Comparison of ENCODE assay signal across 25 mouse cellular contexts in genomic region chr15:88813262-88813661, GRCm38 (mm10). TPM values are rescaled to one million over a fixed set of nuclear protein-coding genes. Genes with fewer than 3 reads are reported as not detected.
DNase-seq lines count a peak whose midpoint lies in the region; ATAC-seq and TF ChIP-seq lines count a peak whose summit lies in the region.
"Had no signal": no experiment of that assay in that cellular context is flagged by ENCODE, and none has a peak within 500 bp of the region (broad histone marks: within the 10 kb centered on the region; RNA-seq: fewer than 3 reads in every experiment).

No protein-coding gene starts in this region.

- H3K4me1 ChIP-seq in kidney, adult 2 months (ENCODE audit: control insufficient read depth, insufficient read depth, low read length), result 0 out of 2 replicates have a peak, but pooled peaks cover under 1% of the 10 kb centered on the region
- peaks cover under 1% of the 10 kb centered on the region for H3K4me1 ChIP-seq in liver, postnatal 0 days (ENCODE audit: insufficient read depth)
- peaks cover 8% of the 10 kb centered on the region for H3K4me1 ChIP-seq in liver, embryonic 12.5 days
- H3K4me1 ChIP-seq in stomach, postnatal 0 days (replicated peaks; ENCODE audit: control insufficient read depth, insufficient read depth), result no peaks in the 10 kb centered on the region

- WGBS in kidney, adult 2 months, result 83% methylated on average over 3 of the region's 3 CpGs
- 84% methylated on average over 3 of the region's 3 CpGs for WGBS in liver, postnatal 0 days (ENCODE audit: insufficient replicate concordance)
- 87% methylated on average over 3 of the region's 3 CpGs for WGBS in liver, embryonic 12.5 days (ENCODE audit: insufficient replicate concordance)
- 85% methylated on average over 3 of the region's 3 CpGs for WGBS in stomach, postnatal 0 days

- no peak for DNase-seq in kidney, adult 2 months
- DNase-seq in kidney, adult 8-10 months, result no peak
- DNase-seq in layer of hippocampus, adult 2 months (ENCODE audit: low spot score in 2 of 2), result no peak
- no peak for DNase-seq in layer of hippocampus, adult 9-10 months (ENCODE audit: low spot score)
- DNase-seq in liver, postnatal 0 days, result no peak
- DNase-seq in stomach, postnatal 0 days (ENCODE audit: low spot score), result no peak
- no peak for DNase-seq in adrenal gland, adult 2 months
- DNase-seq: adrenal gland, adult 8-10 months; adrenal gland, postnatal 25 days; cerebellum, adult 11-12 months; cerebellum, adult 8-10 months; cerebellum, postnatal 10 days; cerebellum, postnatal 36 days; embryo, embryonic 11 days; gastrocnemius, postnatal 25 days had no signal

- TF ChIP-seq CTCF in kidney, adult 2 months (conservative IDR thresholded peaks at IDR 0.05; ENCODE audit: insufficient read depth, insufficient read length, low read depth, low read length), result peak; percentile 45; the same call in 1 of the 2 replicates
- 0 out of 2 replicates have a peak, but pooled peaks have one; percentile 3 for TF ChIP-seq CTCF in layer of hippocampus, adult 2 months (conservative IDR thresholded peaks at IDR 0.05)
- TF ChIP-seq CTCF in liver, postnatal 0 days (IDR thresholded peaks at IDR 0.05; ENCODE audit: low read depth), result peak; percentile 48
- TF ChIP-seq CTCF in stomach, postnatal 0 days (IDR thresholded peaks at IDR 0.05; ENCODE audit: low read depth), result peak; percentile 40

- no peak for TF ChIP-seq EP300 in liver, postnatal 0 days (IDR thresholded peaks at IDR 0.05; ENCODE audit: low read depth)
- TF ChIP-seq EP300 in stomach, postnatal 0 days (optimal IDR thresholded peaks at IDR 0.05), result no peak

- H3K9ac ChIP-seq in liver, postnatal 0 days (replicated peaks), result no peak overlapping the region
- H3K9ac ChIP-seq in liver, embryonic 12.5 days, result no peak overlapping the region
- no peak overlapping the region for H3K9ac ChIP-seq in stomach, postnatal 0 days (ENCODE audit: low read length)
- H3K9ac ChIP-seq: embryonic facial prominence, embryonic 13.5 days; forebrain, embryonic 12.5 days; forebrain, embryonic 15.5 days; hindbrain, embryonic 12.5 days had no signal

- TF ChIP-seq POLR2A in kidney, adult 2 months (IDR thresholded peaks at IDR 0.05; ENCODE audit: low read depth, low read length), result no peak

- ATAC-seq in liver, postnatal 0 days, result no peak
- no peak for ATAC-seq in liver, embryonic 12.5 days
- ATAC-seq in stomach, postnatal 0 days (ENCODE audit: low FRiP score, low TSS enrichment), result no peak
- ATAC-seq: CD4-positive, CD25-positive, alpha-beta regulatory T cell, adult 4 months; forebrain, embryonic 15.5 days had no signal

- H3K4me2 ChIP-seq in liver, postnatal 0 days (ENCODE audit: low read depth, low read length), result no peak overlapping the region
- H3K4me2 ChIP-seq in liver, embryonic 12.5 days, result no peak overlapping the region
- H3K4me2 ChIP-seq in stomach, postnatal 0 days (replicated peaks; ENCODE audit: low read depth), result no peak overlapping the region
- H3K4me2 ChIP-seq: embryonic facial prominence, embryonic 13.5 days; forebrain, embryonic 12.5 days; forebrain, embryonic 15.5 days; heart, embryonic 11.5 days; hindbrain, embryonic 12.5 days had no signal

- H3K27me3 ChIP-seq in kidney, adult 2 months (replicated peaks; ENCODE audit: control insufficient read depth, insufficient read depth, low read length), result no peaks in the 10 kb centered on the region
- H3K27me3 ChIP-seq in liver, postnatal 0 days (ENCODE audit: insufficient read depth, low read length), result no peaks in the 10 kb centered on the region
- no peaks in the 10 kb centered on the region for H3K27me3 ChIP-seq in liver, embryonic 12.5 days (replicated peaks)
- no peaks in the 10 kb centered on the region for H3K27me3 ChIP-seq in stomach, postnatal 0 days (ENCODE audit: control insufficient read depth, insufficient read depth, low read length)
- H3K27me3 ChIP-seq: embryonic facial prominence, embryonic 13.5 days; forebrain, embryonic 12.5 days; forebrain, embryonic 15.5 days; hindbrain, embryonic 12.5 days had no signal

- H3K4me3 ChIP-seq in kidney, adult 2 months (ENCODE audit: insufficient read depth, low read depth, low read length), result no peak overlapping the region
- H3K4me3 ChIP-seq in layer of hippocampus, adult 2 months, result no peak overlapping the region
- no peak overlapping the region for H3K4me3 ChIP-seq in liver, postnatal 0 days (ENCODE audit: low read depth, low read length)
- H3K4me3 ChIP-seq in liver, embryonic 12.5 days, result no peak overlapping the region
- no peak overlapping the region for H3K4me3 ChIP-seq in stomach, postnatal 0 days (ENCODE audit: low read depth, low read length)
- H3K4me3 ChIP-seq: embryonic facial prominence, embryonic 10.5 days; embryonic facial prominence, embryonic 13.5 days; erythroblast, embryonic 14.5 days; forebrain, embryonic 12.5 days; forebrain, embryonic 15.5 days; heart, adult 2 months; hindbrain, embryonic 12.5 days had no signal

- H3K27ac ChIP-seq in kidney, adult 2 months (ENCODE audit: insufficient read depth, low read depth, low read length), result no peak overlapping the region
- H3K27ac ChIP-seq in layer of hippocampus, adult 2 months, result no peak overlapping the region
- no peak overlapping the region for H3K27ac ChIP-seq in liver, postnatal 0 days (ENCODE audit: low read depth)
- H3K27ac ChIP-seq in liver, embryonic 12.5 days, result no peak overlapping the region
- no peak overlapping the region for H3K27ac ChIP-seq in stomach, postnatal 0 days (replicated peaks)
- H3K27ac ChIP-seq: embryonic facial prominence, embryonic 10.5 days; embryonic facial prominence, embryonic 13.5 days; forebrain, embryonic 12.5 days; forebrain, embryonic 15.5 days; heart, adult 2 months; hindbrain, embryonic 12.5 days had no signal

- H3K36me3 ChIP-seq in kidney, adult 2 months (ENCODE audit: control insufficient read depth, insufficient read depth, low read length), result no peaks in the 10 kb centered on the region; the same call in 1 of the 2 replicates
- peaks cover 16% of the 10 kb centered on the region for H3K36me3 ChIP-seq in liver, postnatal 0 days (replicated peaks; ENCODE audit: insufficient read depth, low read length)
- peaks cover 70% of the 10 kb centered on the region for H3K36me3 ChIP-seq in liver, embryonic 12.5 days
- peaks cover 6% of the 10 kb centered on the region; the same call in 1 of the 2 replicates for H3K36me3 ChIP-seq in stomach, postnatal 0 days (ENCODE audit: control insufficient read depth, insufficient read depth, low read length)

- no peaks in the 10 kb centered on the region for H3K9me3 ChIP-seq in liver, postnatal 0 days (ENCODE audit: low read length)
- H3K9me3 ChIP-seq in liver, embryonic 12.5 days (replicated peaks), result no peaks in the 10 kb centered on the region
- H3K9me3 ChIP-seq in stomach, postnatal 0 days (ENCODE audit: control insufficient read depth, low read length), result no peaks in the 10 kb centered on the region
- H3K9me3 ChIP-seq: embryonic facial prominence, embryonic 10.5 days; embryonic facial prominence, embryonic 13.5 days; forebrain, embryonic 12.5 days; forebrain, embryonic 15.5 days; hindbrain, embryonic 12.5 days had no signal

RNA-seq across cellular contexts. Expression of gene Alg12, which starts 5.9 kb away (rescaled TPM):
- 18.1 and 21.3 TPM in 2 replicates for polyA plus RNA-seq in kidney, adult 2 months (2012; rRNA removed)
- total RNA-seq in layer of hippocampus, adult 2 months (2021), result 10 to 100 TPM; 10.1 to 13.3 TPM
- 3.6 and 3.7 TPM in 2 replicates for polyA plus RNA-seq in liver, postnatal 0 days (2015; fragmentation: Nextera tagmentation; extraction: Ambion mirVana)
- polyA plus RNA-seq in liver, embryonic 12.5 days (2016; fragmentation: Nextera tagmentation; extraction: Ambion mirVana), result 6.9 and 7.6 TPM in 2 replicates
- polyA plus RNA-seq in stomach, postnatal 0 days (2015; fragmentation: Nextera tagmentation; extraction: Ambion mirVana), result 8.2 and 9.3 TPM in 2 replicates
- 10 to 100 TPM; 15.2 to 19.2 TPM for total RNA-seq in adrenal gland, adult 2 months (2021)
- polyA plus RNA-seq in adrenal gland, adult 2 months (2012; rRNA removed), result 20.4 and 21.2 TPM in 2 replicates

RNA-seq across cellular contexts. Expression of gene Creld2, which starts 6.2 kb away (rescaled TPM):
- polyA plus RNA-seq in kidney, adult 2 months (2012; rRNA removed), result 27.3 and 30.4 TPM in 2 replicates
- 10 to 100 TPM; 21.4 to 26.5 TPM for total RNA-seq in layer of hippocampus, adult 2 months (2021)
- 32.9 and 33.1 TPM in 2 replicates for polyA plus RNA-seq in liver, postnatal 0 days (2015; fragmentation: Nextera tagmentation; extraction: Ambion mirVana)
- polyA plus RNA-seq in liver, embryonic 12.5 days (2016; fragmentation: Nextera tagmentation; extraction: Ambion mirVana), result 61.1 and 68.6 TPM in 2 replicates
- polyA plus RNA-seq in stomach, postnatal 0 days (2015; fragmentation: Nextera tagmentation; extraction: Ambion mirVana), result 89.3 and 93.2 TPM in 2 replicates
- 10 to 100 TPM; 44.8 to 45.6 TPM for total RNA-seq in adrenal gland, adult 2 months (2021)
- polyA plus RNA-seq in adrenal gland, adult 2 months (2012; rRNA removed), result 25.5 and 25.7 TPM in 2 replicates

RNA-seq across cellular contexts. Expression of gene Pim3, which starts 48.7 kb away (rescaled TPM):
- polyA plus RNA-seq in kidney, adult 2 months (2012; rRNA removed), result 78.5 and 85.8 TPM in 2 replicates
- 10 to 100 TPM; 29.9 to 37.9 TPM for total RNA-seq in layer of hippocampus, adult 2 months (2021)
- 18.4 and 34.2 TPM in 2 replicates for polyA plus RNA-seq in liver, postnatal 0 days (2015; fragmentation: Nextera tagmentation; extraction: Ambion mirVana)
- polyA plus RNA-seq in liver, embryonic 12.5 days (2016; fragmentation: Nextera tagmentation; extraction: Ambion mirVana), result 22.5 and 23.5 TPM in 2 replicates
- polyA plus RNA-seq in stomach, postnatal 0 days (2015; fragmentation: Nextera tagmentation; extraction: Ambion mirVana), result 63.6 and 69.4 TPM in 2 replicates
- 100 to 1,000 TPM in 1 of 2 experiments, 10 to 100 TPM in 1; 71.7 to 105 TPM for total RNA-seq in adrenal gland, adult 2 months (2021)
- polyA plus RNA-seq in adrenal gland, adult 2 months (2012; rRNA removed), result 156 and 157 TPM in 2 replicates
